Mouse (Mus musculus): ENCODE data around the gene Ahcyl2.

Ahcyl2 gene

DNA sequence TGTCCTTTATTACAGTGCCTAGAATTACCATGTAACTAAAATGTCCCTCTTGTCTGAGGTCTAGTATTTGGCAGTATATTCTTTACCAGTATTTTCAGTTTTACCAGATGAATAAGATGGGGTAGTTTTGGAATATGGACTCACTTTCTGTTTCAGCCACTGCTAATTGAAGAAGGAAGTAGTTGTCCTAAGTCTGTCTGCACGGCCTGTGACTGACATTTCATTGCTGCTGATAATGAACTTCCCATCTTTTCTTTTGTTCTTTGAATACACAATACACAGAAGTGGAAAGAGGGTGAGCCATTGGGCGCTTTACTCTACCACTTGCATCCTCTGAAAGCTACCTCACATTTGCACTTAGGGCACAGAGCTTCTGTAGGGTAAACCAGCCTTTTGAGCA, 134.4 kb downstream of the Ahcyl2 start:
- in situ Hi-C loops (cut with MboI; ENCODE audit: low sequenced_read_pairs) = no loop called here

DNA sequence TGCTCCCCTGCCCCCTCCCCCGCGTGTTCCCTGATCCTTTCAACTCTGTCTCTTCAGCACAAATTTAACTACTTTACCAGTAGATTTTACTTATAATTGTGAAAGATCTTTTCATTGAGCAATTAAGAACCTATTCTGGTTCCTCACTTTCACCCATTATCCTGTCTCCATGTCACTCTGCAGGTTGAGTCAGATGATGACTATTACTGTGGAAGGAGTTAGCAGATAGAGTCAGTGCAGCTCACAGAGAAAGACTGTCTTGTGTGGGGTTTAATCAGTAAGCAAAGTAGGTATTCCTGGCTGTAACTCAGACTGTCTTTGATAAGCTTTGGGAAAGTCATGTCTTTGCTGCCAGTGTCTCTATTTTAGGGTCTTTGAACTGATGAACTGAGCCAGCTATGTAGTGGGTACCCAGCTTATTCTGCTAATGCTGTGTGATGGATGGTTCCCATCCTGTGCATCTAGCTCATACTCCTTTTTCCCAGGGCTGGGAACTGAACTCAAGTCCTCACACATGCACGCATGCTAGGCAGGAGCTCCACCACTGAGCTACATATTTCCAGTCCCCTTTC, 135.6 kb downstream of the Ahcyl2 start:
- in situ Hi-C loops (cut with MboI; ENCODE audit: low sequenced_read_pairs) = no loop called here

DNA sequence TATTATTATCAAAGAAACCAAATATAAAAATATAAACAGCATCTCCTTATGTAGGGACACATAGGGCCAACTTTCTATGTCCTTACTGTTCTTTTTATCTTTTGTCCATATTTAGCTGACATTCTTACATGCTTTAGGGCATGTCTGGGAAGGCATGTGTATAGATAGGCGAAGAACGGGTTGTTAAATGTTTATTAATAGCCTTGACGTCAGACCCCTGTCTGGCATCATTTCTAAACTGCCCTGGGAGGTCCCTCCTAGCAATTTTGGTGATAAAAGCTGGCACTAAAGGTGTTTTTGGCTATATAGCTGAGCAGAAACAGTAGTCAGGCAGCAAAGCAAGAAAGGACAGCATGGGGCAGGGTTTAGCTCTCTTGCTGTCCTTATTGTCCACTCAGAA, 136.5 kb downstream of the Ahcyl2 start:
- in situ Hi-C loops (cut with MboI; ENCODE audit: low sequenced_read_pairs) = no loop called here

DNA sequence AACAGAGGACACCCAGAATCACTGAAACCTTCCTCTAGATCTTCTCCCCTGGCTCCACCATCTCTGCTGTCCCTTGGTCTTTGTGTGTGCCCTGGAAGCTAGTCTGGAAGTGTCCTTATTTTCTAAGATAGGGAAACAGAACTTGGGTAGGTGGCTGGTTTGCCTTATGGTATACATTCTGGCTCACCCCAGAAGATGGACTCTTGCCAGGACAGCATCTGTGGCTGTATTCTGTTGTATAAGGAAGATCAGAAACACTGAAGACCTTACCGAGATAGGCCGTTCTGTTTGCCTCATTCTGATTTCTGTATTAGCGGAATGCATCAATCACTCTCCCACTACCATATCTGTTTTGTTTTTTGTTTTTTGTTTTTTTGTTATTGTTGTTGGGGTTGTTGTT, 142.8 kb downstream of the Ahcyl2 start:
- in situ Hi-C loops (cut with MboI; ENCODE audit: low sequenced_read_pairs) = no loop called here

DNA sequence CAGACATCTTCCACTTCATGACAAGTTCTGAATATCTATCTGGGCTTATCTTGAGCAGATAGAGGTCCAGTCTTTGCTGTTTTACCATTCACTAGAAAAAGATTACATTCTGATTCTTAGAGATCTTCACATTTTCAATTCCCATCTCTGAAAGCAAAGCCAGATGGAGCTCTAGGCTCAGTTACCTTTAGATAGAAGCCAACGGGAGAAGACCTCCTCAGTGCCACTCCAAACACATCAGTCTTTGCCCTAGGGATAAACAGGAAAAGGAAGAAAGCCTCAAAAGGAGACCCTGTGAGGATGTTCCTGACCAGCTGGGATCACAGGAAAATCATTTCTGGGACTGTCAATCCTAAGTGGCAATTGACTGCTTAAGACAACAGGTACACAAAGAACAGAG, 145.9 kb downstream of the Ahcyl2 start:
- in situ Hi-C loops (cut with MboI; ENCODE audit: low sequenced_read_pairs) = no loop called here

DNA sequence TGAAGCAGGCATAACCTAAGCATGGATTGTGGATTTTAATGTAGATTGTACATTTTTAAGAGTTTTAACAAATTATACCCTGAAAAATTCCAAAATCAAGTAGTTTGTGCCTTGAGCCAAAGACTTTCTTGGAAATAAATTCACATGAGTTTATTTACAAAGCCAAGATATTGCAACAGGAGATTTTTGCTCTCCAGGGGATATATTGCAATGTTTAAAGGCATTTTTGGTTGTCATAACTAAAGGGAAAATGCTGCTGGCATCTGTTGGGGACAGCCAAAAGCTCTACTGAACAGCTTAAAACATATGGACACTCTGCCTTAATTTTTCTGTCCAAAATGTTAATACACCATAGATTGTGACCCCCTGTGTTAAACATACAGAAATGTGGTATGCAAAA, 146.3 kb downstream of the Ahcyl2 start:
- in situ Hi-C loops (cut with MboI; ENCODE audit: low sequenced_read_pairs) = no loop called here

DNA sequence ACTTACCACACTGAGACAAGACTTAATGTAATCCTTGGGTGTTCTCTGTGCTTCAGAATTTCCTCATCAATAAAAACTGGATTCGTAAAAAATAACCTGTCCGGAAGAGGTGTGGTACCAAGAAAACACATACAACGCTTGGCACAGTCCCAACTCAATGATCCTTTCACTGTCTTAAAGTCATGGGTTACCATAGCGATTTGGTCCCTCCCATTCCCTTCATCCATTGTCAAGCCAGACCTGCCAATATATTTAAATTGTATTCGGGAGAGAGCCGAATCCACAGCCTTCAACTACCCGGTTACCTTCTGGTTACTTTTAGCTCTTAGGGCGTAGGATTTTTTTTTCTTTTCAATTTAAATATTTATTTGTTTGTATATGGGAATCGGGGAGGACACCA, 148.0 kb downstream of the Ahcyl2 start:
- in situ Hi-C loops (cut with MboI; ENCODE audit: low sequenced_read_pairs) = no loop called here

DNA sequence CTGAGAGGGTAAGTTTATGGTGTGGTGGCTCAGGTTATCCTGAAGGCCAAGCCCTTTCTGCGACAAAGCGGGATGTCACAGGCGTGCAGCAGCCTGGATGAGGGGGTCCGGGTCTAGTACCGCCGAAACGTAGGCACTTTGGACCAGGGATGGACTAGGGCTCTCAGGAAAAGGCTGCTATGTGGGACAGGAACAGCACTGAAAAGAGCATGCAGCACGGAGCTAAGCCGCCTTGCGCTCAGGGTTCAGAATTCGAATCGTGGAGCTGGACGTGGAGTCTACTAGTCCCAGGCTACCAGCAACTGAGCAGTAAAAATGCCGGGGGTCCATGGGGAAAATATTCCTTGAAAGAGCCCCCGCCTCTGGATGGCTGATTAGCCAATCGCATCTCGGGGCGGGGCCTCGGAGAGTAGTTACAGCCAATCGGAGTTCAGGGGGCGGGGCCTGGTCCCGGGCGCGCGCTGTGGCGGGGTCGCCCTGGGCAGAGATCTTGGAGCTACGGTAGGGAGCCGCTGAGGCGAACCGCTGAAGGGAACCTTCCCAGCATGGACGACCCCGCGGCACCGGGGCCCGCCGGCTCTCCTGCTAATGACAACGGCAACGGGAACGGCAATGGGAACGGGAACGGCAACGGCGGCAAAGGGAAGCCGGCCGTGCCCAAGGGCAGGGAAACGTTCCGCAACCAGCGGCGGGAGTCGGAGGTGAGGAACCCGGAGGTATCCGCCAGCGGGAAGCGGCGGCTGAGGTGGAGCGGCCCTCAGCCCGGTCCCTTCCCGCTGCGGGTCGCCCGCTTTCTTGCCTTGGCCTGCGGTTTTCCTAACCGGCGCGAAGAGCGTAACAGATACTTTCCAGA, 148.9 kb downstream of the Ahcyl2 start, which contains the start of gene Strip2:
Gene Strip2 (plus strand): TSS at position 483 of the 853 bp plus-strand sequence.
- in situ Hi-C loops (cut with MboI; ENCODE audit: low sequenced_read_pairs) = no loop called here

DNA sequence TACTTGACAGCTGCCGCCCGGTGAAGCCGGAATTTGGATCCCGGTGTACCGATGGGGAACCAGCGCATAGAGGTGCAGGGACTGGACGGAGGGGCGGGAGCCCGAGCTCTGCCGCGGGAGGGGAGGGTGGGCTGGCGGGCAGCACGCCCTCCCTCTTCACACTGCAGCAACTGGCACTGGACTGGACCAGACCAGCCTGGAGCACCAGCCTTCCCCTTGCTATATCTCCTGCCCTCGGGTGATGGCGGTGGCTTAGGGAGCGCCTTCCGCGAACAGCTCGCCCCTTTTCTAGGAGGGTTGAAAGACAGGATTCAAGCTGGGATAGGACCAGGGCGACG, 149.5 kb downstream of the Ahcyl2 start:
- in situ Hi-C loops (cut with MboI; ENCODE audit: low sequenced_read_pairs) = no loop called here

DNA sequence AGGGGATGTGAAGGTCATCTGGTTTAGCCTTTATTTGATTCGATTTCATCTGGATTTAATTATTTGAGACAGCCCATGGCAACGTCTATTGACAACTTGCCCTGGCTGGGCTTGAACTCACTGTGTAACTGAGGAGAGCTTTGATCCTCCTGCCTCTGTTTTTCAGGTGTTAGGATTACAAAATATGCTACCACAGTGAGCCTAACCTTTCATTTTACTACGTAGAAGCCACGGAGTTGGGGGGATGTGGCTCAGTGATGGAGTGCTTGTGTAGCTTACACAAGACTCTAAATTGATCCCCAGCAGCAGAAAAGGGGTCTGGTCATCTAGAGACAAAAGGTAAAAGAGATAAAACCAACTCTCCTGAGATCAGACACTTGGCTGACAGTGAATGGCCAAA, 150.1 kb downstream of the Ahcyl2 start:
- in situ Hi-C loops (cut with MboI; ENCODE audit: low sequenced_read_pairs) = no loop called here

DNA sequence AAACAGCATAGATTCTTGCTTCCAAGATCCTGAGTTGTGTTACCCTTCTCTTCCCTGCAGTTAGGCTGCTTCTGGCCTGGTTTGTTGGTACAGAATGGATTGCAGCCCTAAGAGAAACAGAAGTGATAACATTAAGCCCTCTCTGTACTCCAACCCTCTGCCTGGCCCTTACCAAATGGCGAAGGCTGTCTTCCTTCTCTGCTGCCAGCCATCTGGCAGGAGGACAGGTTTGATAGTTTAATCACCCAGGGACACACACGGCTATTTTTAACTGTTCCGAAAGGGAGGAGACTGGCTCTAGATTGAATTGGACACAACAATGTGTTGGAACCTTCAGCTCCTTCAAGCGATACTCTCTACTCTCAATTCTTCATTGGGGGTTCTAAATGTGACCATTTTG, 155.7 kb downstream of the Ahcyl2 start:
- in situ Hi-C loops (cut with MboI; ENCODE audit: low sequenced_read_pairs) = no loop called here

DNA sequence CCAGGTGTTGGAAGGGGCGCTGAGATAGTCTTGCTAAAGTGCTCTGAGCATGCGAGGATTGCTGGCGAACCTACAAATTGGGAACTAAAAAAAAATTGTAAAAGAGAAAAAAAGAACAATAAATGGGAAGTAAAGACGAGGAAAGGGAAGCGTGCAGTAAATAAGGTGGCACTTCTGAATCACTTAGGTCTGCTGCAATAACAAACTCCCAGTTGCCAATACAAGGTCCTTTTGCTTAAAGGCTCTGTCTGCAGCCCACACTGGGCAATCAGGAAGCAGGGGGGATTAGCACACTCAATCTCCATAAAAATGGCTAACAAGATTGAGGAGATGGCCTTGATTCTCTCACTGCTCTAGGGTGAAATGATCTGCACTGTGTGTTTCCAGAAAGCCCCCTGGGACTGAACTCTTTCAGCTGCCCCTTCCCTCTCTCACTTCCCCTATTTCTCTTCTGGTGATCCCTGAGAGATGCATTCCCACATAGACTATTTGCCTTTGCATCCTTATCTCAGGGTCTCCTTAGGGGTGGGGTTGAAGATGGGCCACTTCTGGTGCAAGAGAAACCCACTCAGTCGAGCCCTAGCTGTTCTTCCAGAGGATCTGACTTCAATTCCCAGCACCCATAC, 157.9 kb downstream of the Ahcyl2 start:
- in situ Hi-C loops (cut with MboI; ENCODE audit: low sequenced_read_pairs) = no loop called here

DNA sequence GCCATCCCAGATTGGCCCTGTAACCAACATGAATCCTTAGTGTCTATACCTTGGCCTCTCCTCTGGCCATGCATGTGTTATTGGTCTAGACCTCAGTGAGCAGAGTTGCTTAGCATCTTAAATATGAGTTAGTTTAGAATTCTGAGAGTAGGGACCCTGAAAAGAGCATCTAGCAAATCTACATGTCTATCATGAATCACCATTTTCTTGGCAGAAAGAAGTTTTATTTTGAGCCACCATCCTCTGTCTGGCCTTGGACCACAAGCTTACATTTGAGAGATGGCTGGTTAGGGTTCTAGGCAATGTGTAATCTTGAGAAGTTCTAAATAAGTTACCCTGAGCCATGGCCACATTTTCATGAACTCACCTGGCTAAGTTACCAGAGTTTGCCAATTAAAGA, 162.3 kb downstream of the Ahcyl2 start:
- in situ Hi-C loops (cut with MboI; ENCODE audit: low sequenced_read_pairs) = no loop called here

DNA sequence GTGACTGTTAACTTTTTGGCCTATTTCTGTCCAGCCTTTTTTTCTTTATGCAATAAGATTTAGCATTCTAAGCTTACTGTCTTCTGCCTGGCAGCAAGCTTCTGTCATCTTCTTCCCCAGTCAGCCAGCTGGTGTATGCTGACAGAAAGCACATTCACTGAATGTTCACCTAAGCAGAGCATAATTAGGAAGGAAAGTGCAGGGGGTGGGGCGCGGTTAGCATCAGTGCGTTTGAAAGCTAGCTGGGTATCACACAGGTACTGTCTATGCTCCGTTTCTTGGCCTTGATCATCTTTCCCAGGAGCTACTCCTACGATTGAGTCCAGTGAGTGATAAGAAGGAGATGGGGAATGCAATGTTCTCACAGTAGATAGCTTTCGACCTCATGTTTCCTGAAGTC, 162.9 kb downstream of the Ahcyl2 start:
- in situ Hi-C loops (cut with MboI; ENCODE audit: low sequenced_read_pairs) = no loop called here

DNA sequence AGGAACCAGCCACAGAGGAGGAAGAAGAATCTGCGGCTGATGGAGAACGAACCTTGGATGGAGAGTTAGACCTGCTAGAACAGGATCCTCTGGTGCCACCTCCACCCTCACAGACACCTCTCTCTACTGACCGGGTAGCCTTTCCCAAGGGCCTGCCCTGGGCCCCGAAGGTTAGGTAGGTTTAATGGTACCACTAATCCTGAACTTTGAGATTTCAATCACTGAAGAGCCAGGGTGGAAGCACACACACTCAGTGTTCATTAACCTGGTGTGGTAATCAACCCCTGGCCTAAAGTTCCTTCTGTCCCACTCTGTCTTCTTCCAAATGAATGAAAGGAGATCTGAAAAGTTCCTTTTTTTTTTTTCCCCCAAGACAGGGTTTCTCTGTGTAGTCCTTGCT, 163.4 kb downstream of the Ahcyl2 start:
- in situ Hi-C loops (cut with MboI; ENCODE audit: low sequenced_read_pairs) = no loop called here

DNA sequence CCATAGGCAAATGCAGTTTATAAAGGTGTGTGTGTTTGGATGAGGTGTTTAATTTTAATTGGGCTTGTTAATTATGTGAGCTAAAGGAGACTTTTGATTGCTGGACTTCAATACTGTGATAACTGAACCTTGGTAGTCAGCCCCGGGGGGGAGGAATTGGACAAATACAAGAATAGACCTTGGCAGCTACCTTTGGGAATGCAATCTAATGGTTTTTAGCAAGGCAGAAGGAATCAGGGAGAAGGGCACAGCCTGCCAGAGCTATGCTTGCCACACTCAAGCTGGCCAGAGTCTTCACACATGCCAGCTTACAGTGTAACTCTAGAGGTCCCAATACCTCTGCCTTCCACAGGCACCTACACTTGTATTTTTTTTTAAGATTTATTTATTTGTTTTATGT, 167.9 kb downstream of the Ahcyl2 start:
- in situ Hi-C loops (cut with MboI; ENCODE audit: low sequenced_read_pairs) = no loop called here

DNA sequence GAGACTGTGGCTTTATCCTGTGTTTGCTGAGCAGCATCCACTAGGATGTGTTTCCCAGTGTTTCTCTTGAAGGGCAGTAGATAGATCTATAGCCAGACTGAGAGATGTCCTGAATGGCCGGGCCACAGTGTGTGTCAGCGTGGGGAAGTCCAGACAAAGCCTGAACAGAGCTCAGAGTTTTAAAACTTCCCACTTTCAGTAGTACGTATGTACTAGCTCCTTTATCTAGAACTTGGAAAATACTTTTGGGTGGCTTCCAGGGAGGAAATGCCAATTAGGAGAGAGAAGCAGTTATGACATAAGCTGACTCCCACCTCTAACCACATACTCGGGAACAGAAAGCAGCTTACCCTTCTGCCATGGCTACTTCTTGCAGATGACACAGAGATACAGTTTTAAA, 172.6 kb downstream of the Ahcyl2 start:
- in situ Hi-C loops (cut with MboI; ENCODE audit: low sequenced_read_pairs) = no loop called here

DNA sequence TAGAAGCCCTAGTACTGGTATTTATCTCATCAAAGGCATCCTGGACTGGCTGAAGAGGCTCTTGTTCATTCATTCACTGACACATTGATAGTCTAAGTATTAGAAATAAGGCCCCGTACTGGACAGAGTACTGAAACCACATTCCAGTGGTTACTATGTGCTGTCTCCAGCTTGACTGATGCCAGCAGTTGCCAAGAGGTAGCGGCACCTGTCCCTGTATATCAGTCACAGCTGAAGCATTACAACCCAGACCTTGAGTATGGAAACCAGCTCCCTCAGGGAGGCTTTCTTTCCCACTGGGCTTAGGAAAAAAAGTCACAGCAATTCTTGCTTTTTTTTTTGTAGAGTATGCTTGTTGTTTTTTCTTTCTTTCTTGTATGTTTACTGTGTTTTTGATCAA, 173.2 kb downstream of the Ahcyl2 start:
- in situ Hi-C loops (cut with MboI; ENCODE audit: low sequenced_read_pairs) = no loop called here

DNA sequence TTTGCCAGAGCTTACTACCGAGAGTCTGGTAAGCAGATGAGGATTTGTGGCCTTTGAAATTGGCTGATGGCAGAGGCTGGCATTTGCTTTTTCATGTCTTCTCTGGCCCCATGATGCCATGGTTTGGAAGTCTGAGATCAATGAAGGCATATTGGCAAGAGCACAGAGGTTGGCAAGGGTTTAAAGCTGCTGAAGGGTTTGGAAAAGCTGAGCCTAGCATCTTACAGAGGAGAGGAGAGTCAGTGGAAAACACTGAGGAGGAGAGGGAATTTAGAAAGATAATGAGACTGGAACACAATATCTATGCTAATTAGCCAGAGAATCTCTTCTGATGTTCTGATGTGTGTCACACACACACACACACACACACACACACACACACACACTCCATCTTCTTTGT, 176.7 kb downstream of the Ahcyl2 start:
- in situ Hi-C loops (cut with MboI; ENCODE audit: low sequenced_read_pairs) = no loop called here

DNA sequence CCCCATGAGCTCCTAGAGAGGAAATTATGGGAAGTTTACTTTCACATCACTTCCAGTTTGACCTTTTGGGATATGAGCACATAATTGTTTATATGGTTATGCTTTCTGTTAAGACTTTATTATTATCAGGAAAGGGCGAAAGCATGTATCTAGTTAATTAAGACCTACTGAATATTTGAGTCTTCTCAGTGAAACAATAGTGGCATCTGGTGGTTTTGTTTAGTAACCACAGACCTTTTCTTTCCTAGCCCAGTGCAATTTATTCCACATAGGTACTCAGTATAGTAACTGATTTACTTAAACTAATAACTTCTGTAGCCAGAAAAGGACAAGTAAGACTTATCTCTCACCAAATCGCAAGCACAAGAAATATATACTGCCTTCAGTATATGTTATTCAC, 178.8 kb downstream of the Ahcyl2 start:
- in situ Hi-C loops (cut with MboI; ENCODE audit: low sequenced_read_pairs) = no loop called here

DNA sequence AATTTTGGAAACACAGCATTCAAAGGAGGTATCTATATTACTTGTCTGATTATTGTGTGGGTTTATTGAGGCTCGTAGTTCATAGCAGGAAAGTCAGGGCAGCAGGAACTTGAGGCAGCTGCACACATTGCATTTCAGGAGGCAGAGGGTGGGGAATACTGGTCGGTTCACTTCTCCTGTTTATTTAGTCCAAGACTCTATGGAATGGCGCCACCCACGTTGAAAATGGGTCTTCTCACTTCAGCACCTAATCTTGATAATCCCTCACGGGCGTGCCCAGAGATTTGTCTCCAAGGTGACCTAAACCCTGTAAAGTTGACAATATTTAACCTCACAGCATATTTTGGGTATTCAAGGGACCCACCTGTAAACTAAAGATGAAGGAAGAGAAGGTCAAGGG, 180.0 kb downstream of the Ahcyl2 start:
- in situ Hi-C loops (cut with MboI; ENCODE audit: low sequenced_read_pairs) = no loop called here

DNA sequence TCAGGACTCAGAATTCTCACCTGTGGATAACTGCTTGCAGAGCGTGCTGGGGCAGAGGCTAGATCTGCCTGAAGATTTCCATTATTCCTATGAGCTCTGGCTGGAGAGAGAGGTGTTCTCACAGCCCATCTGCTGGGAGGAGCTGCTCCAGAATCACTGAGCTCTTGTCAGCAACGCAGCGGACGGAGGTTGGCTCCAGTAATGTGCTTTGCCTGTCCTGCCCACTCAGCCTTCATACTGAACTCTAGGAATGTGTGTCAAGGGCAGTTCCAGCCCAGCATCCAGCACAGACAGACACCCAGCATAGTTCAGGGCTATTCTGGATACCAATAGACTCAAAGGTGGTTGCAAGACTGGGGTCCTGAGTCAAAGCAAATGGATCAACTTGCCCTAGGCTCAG, 188.9 kb downstream of the Ahcyl2 start:
- in situ Hi-C loops (cut with MboI; ENCODE audit: low sequenced_read_pairs) = no loop called here
